Mouse (Mus musculus) kidney, postnatal 25 days (tissue): Measurements from ENCODE around the gene Boll.

Experiments used
- DNase-seq, 2 experiments: peaks; one replicate each; pipeline ENCODE4 v3.0.0; 2021; ENCODE audit warnings: mixed read lengths in 2 of 2

The Boll gene

DNA sequence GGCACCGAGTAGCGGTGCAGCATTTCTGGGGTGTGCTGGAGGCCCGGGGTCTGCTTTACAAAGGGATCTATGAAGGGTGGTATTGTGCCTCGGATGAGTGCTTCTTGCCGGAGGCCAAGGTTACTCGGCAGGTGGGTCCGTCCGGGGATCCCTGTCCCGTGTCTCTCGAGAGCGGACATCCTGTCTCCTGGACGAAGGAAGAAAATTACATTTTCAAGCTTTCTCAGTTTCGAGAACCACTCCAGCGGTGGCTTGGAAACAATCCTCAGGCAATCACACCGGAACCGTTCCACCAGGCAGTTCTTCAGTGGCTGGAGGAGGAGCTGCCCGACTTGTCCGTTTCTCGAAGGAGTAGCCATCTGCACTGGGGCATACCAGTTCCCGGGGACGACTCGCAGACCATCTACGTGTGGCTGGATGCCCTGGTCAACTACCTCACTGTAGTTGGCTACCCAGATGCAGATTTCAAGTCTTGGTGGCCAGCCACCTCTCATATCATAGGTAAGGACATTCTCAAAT lies 125.6 kb downstream of the Boll start:
- peak; percentile 28 to 54 for DNase-seq

DNA sequence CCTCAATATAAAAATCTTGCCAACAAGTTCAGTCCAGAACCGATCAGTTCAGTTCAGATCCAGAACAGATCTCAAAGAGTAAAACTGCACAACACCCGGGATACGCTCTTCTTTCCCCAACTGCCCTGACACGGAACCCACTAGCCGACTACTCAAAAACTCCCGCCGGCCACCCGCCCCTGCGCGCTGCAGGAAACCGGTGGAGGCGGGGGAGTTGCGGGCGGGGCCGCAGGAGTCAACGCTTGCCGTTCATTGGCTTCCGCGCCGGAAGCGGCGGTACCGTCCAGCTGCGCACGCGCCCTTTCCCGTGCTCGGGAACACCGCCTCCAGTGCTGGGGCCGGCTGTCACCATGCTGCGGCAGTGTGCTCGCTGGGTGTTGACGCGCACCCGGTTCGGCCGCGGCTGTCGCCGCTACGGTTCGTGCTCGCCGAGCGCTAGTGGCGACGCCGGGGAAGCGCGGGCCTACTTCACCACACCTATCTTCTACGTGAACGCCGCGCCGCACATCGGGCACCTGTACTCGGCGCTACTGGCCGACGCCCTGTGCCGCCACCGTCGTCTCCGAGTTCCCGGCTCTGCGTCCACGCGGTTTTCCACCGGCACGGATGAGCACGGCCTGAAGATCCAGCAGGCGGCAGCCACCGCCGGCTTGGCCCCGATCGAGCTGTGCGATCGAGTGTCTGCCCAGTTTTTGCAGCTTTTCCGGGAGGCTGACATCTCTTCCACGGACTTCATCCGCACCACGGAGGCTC lies 126.2 kb downstream of the Boll start, which contains the start of gene Mars2:
Mars2 (plus strand) TSS at position 288 of the 753 bp plus-strand sequence.
- DNase-seq, result peak; percentile 97 to 98

- no peak for DNase-seq
Observed at GRCm38 (mm10) chr1:55236487-55236886, 126.8 kb downstream of the Boll start.

DNA sequence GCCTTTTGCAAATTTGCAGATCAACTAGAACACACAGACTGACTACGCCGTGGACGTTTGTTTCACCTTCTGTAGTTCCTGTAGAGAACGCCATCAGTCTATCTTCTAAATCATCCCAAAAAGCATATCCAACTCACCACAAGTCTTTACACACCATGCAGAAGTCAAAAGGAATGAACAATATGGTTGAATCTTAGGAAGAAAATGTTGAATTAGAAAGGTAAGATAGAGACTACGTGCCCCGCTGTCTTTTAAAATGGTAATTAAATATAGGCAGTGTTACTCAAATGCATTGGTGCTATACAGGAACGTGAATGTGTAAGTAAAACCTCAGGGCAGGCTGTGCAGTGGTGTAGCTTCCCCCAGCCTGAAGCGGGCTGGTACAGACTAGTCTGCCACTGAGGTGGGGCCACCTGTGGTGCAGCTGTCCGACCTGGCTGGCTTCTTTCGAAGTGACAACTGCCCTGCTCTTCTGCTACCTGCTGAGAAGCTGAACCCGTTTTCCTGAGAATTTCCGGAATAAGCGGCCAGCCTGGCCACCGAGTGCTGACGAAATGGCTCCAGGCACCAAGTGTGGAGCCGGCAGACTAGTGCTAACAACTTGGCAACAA lies 128.3 kb downstream of the Boll start:
- no peak for DNase-seq

- DNase-seq, result no peak
Observed at GRCm38 (mm10) chr1:55228256-55228884, 134.9 kb downstream of the Boll start.

DNA sequence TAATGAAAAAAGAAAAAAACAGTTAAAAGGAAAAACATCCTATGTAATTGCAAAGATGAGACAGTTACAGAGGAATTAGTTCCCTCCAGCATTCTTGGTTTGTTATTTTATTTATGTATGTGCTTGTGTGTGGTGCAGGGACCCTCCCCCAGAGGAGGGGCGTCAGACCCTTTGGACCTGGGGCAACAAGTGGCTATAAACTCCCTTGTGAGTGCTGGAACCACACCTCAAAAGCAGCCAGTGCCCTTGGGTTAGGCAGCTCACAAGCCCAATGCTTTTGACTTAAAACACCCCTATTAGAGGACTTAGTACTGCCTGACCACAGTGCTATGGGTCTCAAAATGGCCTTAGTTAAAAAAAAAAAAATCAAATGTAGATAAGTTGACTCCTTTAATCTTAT lies 135.9 kb downstream of the Boll start:
- no peak for DNase-seq

GRCm38 (mm10) chr1:55226011-55226857 lies 137.0 kb downstream of the Boll start, which contains the start of gene Rftn2:
Gene Rftn2 (minus strand): TSS chr1:55226782.
- DNase-seq, result peak in 1 of 2 experiments; percentile 27

- no peak for DNase-seq
Observed at GRCm38 (mm10) chr1:55225398-55225797, 137.9 kb downstream of the Boll start.

DNA sequence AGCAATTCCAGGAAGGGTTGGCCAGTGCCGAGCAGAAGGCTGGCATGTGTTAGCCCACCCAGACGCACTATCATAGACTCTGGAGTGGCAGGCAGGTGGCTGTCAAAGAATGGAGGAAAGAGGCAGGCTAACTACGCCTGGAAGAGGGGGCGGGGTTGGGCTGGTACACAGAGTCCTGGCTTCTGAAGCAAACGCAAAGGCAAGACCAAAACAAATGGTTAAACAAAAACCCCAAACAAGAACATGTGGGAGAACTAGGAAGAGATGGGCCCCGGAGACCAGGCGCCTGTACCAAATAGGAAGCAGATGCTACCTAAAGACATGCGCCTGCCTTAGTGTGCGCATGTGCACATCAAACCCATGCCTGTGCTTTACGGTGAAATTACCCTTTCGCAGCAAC lies 139.2 kb downstream of the Boll start:
- DNase-seq, result no peak

DNA sequence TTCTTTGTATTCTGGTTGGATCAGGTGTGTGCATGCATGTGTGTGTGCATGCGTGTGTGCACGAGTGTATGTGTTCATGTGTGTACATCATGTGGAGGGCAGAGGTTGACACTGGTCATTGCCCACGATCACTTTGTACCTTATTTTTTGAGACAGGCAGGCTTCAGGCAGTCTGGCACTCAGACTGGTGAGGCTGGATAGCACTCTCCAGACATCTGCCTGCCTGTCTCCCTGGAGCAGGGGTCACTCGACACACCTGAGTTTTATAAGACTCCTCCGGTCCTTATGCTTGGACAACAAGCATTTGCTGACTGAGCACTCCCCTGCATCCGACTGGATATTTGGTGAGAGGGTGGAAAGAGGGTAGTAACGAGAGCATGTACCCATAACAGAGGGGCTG lies 140.2 kb downstream of the Boll start:
- DNase-seq, result no peak

- DNase-seq, result peak in 1 of 2 experiments; percentile 40
Observed at GRCm38 (mm10) chr1:55221352-55221751, 141.9 kb downstream of the Boll start.

DNA sequence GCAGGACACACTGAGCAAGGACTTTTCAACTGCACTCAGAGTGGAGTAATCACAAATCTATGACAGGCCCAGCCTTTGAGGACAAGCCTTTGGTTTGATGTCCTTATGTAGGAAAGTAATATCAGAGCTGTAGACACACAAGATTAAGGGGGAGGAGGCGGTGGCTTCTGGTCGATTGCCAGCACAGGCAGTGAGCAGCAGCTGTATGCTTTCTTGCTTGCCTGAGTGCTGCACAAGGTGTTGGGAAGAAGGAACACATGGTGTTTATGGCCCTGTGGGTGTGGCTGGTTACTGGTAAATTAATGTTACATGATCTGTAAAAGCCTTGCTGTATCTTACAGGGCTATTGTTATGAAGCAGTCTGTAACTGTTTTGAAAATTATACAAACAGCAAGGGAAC lies 146.1 kb downstream of the Boll start:
- DNase-seq, result no peak

DNA sequence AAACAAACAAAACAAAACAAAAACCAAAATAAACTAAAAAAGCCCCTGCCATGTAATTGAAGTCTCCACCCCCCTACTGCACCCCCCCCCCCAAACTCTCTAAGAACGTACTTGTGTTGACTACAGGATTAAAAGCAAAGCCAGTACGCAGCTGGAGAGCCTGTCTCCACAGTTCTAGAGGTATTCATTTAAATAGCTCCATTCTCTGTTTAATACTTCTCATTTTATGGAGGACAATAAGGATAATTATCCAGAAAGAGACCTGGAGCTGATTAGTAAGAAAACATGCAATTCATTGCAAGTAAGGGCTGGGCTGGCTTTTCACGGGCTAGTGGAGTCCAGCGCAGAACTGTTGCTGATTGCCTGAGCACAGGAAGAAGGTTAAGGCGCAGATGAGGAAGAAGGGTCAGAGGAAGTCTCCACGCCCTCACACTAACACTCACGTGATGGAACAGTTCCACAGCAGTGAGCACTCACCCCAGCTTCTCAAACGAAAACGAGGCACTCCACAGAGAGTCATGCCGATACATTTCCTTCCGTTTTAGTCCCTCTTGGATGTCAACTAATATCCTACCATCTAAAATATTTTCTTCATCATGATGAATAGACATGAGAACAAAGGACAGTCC lies 148.0 kb downstream of the Boll start:
- DNase-seq, result peak; percentile 42 to 74

GRCm38 (mm10) chr1:55213936-55214335 lies 149.3 kb downstream of the Boll start:
- no peak for DNase-seq

DNA sequence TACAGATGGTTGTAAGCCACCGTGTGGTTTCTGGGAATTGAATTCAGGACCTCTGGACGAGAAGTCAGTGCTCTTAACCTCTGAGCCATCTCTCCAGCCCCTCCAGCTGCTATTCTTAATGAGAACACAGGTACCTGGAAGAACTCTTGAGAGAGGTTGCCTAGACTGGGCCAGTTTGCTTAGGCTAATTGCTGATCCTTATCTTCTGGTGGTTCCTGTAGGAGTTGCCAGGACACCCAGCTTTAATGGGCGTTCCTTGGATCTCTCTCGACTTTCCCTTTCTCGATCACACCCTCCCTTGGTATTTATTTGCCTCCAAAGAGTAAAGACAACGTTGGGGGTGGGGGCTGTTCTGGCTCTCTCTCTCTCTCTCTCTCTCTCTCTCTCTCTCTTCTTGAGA lies 149.8 kb downstream of the Boll start:
- no peak for DNase-seq

- no peak for DNase-seq
Observed at GRCm38 (mm10) chr1:55212771-55213170, 150.5 kb downstream of the Boll start.

DNA sequence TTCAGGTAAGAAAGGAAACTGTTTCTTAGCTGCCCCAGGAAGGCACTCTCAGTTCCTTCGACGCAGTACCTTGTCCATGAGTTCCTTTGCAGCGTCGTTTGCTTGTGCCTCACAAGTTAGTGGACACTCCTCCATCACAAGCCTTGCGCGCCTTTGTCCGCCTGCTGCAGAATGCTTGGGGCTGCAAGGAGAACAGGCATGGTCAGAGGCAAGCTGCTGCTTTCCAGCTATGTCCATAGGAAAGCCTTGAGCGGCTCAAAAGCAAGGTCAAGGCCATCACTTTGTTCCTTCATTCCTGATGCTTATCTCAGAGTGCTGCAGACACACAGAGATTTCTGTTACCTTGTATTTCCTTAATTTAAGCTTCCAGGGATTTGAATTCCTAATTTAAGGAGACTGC lies 152.2 kb downstream of the Boll start:
- no peak for DNase-seq

GRCm38 (mm10) chr1:55210202-55210965 lies 152.9 kb downstream of the Boll start:
- DNase-seq, result peak; percentile 30 to 58

- no peak for DNase-seq
Observed at GRCm38 (mm10) chr1:55208500-55209140, 154.6 kb downstream of the Boll start.

DNA sequence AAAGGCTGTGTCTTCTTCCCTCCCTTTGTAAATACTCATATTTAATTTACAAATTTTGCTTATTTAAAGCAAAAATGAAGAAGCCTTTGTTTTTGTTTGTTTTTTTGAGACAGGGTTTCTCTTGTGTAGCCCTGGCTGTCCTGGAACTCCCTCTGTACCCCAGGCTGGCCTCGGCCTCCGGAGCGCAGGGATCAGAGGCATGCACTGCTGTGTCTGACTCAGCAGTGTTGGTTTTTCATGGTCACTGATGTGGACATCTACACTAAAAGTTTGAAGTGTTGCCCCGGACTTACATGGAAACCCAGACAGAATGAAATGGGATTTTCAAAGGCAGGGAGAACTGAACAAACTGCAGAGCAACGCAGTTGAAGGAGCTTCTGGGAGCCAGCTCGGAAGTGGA lies 155.7 kb downstream of the Boll start:
- DNase-seq, result no peak

GRCm38 (mm10) chr1:55205808-55206327 lies 157.4 kb downstream of the Boll start:
- DNase-seq, result no peak
